Mouse (Mus musculus) brain, embryonic 14.5 days (tissue): ENCODE measurements around the gene Pofut2.

Experiments
- CTCF ChIP-seq: fragments of 200-500 bp; IDR thresholded peaks from 2 replicates; pipeline ENCODE4 v1.5.1; 2012; ENCODE audit warnings: inconsistent platforms, mild to moderate bottlenecking, moderate library complexity, borderline replicate concordance; ENCODE audit not compliant: insufficient read depth, insufficient read length; ENCODE audit errors: extremely low read depth
- POLR2A ChIP-seq: fragments of 200-500 bp; IDR thresholded peaks from 2 replicates; pipeline ENCODE4 v1.6.1; 2012; ENCODE audit warnings: mild to moderate bottlenecking, inconsistent platforms, borderline replicate concordance; ENCODE audit not compliant: poor library complexity, insufficient read depth, insufficient read length, severe bottlenecking; ENCODE audit errors: extremely low read depth

GRCm38 (mm10) chr10:77255231-77255630 is 3.8 kb upstream of the Pofut2 start:
- TF ChIP-seq POLR2A: no peak
- no peak for TF ChIP-seq CTCF
